Mouse (Mus musculus): ENCODE measurements around the gene Nacc1. TPM values are rescaled to one million over a fixed set of nuclear protein-coding genes. Genes with fewer than 3 reads are reported as not detected.

Gene Nacc1
- polyA plus RNA-seq, 1 experiment from 2014 or later = 14.5 TPM

DNA sequence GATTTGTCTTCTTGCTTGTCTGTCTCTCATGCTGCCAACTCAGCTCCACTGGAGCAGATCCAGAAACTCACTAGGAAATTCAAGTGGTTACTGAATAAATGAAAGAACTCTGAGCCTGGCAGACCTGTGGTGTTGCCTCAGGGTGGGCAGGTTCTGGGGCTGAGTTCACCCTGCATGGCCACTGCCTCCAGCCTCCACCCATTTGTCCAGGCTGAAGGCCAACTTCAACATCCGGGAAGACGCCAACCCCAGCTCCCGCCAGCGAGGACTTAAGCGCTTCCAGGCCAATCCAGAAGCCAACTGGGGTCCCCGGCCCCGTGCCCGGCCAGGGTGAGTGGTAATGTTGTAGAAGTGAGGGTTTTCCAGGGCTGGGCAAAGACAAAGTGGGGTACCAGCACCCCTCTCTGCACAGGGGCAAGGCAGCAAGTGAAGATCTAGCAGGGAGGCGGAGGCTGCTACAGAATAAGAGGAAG lies 11.3 kb upstream of the Nacc1 start:
- Histone ChIP-seq H3K9ac (ENCODE audit: low read length) (no peak overlapping the region), H3K4me2 (ENCODE audit: low read depth, low read length) (no peak overlapping the region), H3K4me3 (replicated peaks; ENCODE audit: low read length) (no peak overlapping the region), H3K27ac (ENCODE audit: low read length) (peak overlapping the region; percentile 38; the same call in 1 of the 2 replicates), H3K36me3 (ENCODE audit: control insufficient read depth, insufficient read depth, low read length) (peaks cover 7% of the 10 kb centered on the region), H3K4me1 (ENCODE audit: control insufficient read depth, insufficient read depth, low read length) (peaks cover 11% of the 10 kb centered on the region; the same call in 1 of the 2 replicates), H3K9me3 (replicated peaks; ENCODE audit: control insufficient read depth, low read length) (no peaks in the 10 kb centered on the region), H3K27me3 (ENCODE audit: control insufficient read depth, insufficient read depth, low read length) (peaks cover 14% of the 10 kb centered on the region)
- no peak for ATAC-seq (ENCODE audit: insufficient read depth, low FRiP score)
- WGBS = 87% methylated on average over 9 of the region's 9 CpGs

- peaks cover 9% of the 10 kb centered on the region for H3K27me3 ChIP-seq (ENCODE audit: control insufficient read depth, insufficient read depth, low read length)
- no peak overlapping the region for H3K4me2 ChIP-seq (ENCODE audit: low read depth, low read length)
- H3K4me3 ChIP-seq (replicated peaks; ENCODE audit: low read length) = no peak overlapping the region
- H3K4me1 ChIP-seq (ENCODE audit: control insufficient read depth, insufficient read depth, low read length) = peaks cover 9% of the 10 kb centered on the region; the same call in 1 of the 2 replicates
- ATAC-seq (ENCODE audit: insufficient read depth, low FRiP score) = no peak
- WGBS = 85% methylated on average over 5 of the region's 5 CpGs
- H3K9ac ChIP-seq (ENCODE audit: low read length) = no peak overlapping the region
- no peak overlapping the region; the same call in 1 of the 2 replicates for H3K27ac ChIP-seq (ENCODE audit: low read length)
- H3K36me3 ChIP-seq (ENCODE audit: control insufficient read depth, insufficient read depth, low read length) = peaks cover 7% of the 10 kb centered on the region
- no peaks in the 10 kb centered on the region for H3K9me3 ChIP-seq (replicated peaks; ENCODE audit: control insufficient read depth, low read length)
These were observed 10.6 kb upstream of the Nacc1 start for GRCm38 (mm10) chr8:84698288-84698687.

- WGBS = 85% methylated on average over 14 of the region's 14 CpGs
- ATAC-seq (ENCODE audit: insufficient read depth, low FRiP score) = no peak
- H3K4me2 ChIP-seq (ENCODE audit: low read depth, low read length) = no peak overlapping the region
- peaks cover under 1% of the 10 kb centered on the region; the same call in 1 of the 2 replicates for H3K27me3 ChIP-seq (ENCODE audit: control insufficient read depth, insufficient read depth, low read length)
- peaks cover 7% of the 10 kb centered on the region for H3K36me3 ChIP-seq (ENCODE audit: control insufficient read depth, insufficient read depth, low read length)
- H3K9me3 ChIP-seq (replicated peaks; ENCODE audit: control insufficient read depth, low read length) = no peaks in the 10 kb centered on the region
- H3K4me3 ChIP-seq (replicated peaks; ENCODE audit: low read length) = no peak overlapping the region
- no peak overlapping the region for H3K27ac ChIP-seq (ENCODE audit: low read length)
- no peak overlapping the region for H3K9ac ChIP-seq (ENCODE audit: low read length)
- H3K4me1 ChIP-seq (ENCODE audit: control insufficient read depth, insufficient read depth, low read length) = peaks cover 7% of the 10 kb centered on the region; the same call in 1 of the 2 replicates
These were observed 9.8 kb upstream of the Nacc1 start for GRCm38 (mm10) chr8:84697166-84698130.

GRCm38 (mm10) chr8:84695140-84695539 lies 7.5 kb upstream of the Nacc1 start:
- no peak overlapping the region for H3K4me3 ChIP-seq (replicated peaks; ENCODE audit: low read length)
- ATAC-seq (ENCODE audit: insufficient read depth, low FRiP score) = no peak
- H3K9ac ChIP-seq (ENCODE audit: low read length) = no peak overlapping the region
- H3K27me3 ChIP-seq (ENCODE audit: control insufficient read depth, insufficient read depth, low read length) = no peaks in the 10 kb centered on the region
- H3K27ac ChIP-seq (ENCODE audit: low read length) = no peak overlapping the region
- WGBS = 90% methylated on average over 6 of the region's 6 CpGs
- H3K4me1 ChIP-seq (ENCODE audit: control insufficient read depth, insufficient read depth, low read length) = peaks cover 7% of the 10 kb centered on the region
- H3K9me3 ChIP-seq (replicated peaks; ENCODE audit: control insufficient read depth, low read length) = no peaks in the 10 kb centered on the region
- no peak overlapping the region for H3K4me2 ChIP-seq (ENCODE audit: low read depth, low read length)
- H3K36me3 ChIP-seq (ENCODE audit: control insufficient read depth, insufficient read depth, low read length) = peaks cover 7% of the 10 kb centered on the region

- Histone ChIP-seq H3K27ac (ENCODE audit: low read length) (no peak overlapping the region), H3K4me2 (ENCODE audit: low read depth, low read length) (no peak overlapping the region), H3K4me1 (ENCODE audit: control insufficient read depth, insufficient read depth, low read length) (peaks cover 15% of the 10 kb centered on the region), H3K9me3 (replicated peaks; ENCODE audit: control insufficient read depth, low read length) (no peaks in the 10 kb centered on the region), H3K27me3 (ENCODE audit: control insufficient read depth, insufficient read depth, low read length) (no peaks in the 10 kb centered on the region), H3K36me3 (ENCODE audit: control insufficient read depth, insufficient read depth, low read length) (peaks cover 7% of the 10 kb centered on the region), H3K9ac (ENCODE audit: low read length) (no peak overlapping the region), H3K4me3 (replicated peaks; ENCODE audit: low read length) (no peak overlapping the region)
- WGBS = 43% methylated on average over 4 of the region's 4 CpGs
- ATAC-seq (ENCODE audit: insufficient read depth, low FRiP score) = no peak
These were observed 5.7 kb upstream of the Nacc1 start for GRCm38 (mm10) chr8:84693332-84693731.

- peak overlapping the region; percentile 88 for H3K4me3 ChIP-seq (replicated peaks; ENCODE audit: low read length)
- WGBS = under 1% methylated on average over 47 of the region's 47 CpGs
These were observed 1.6 kb upstream of the Nacc1 start for GRCm38 (mm10) chr8:84689091-84689915.

GRCm38 (mm10) chr8:84687003-84687704 lies 508 bp downstream of the Nacc1 start:
- peak; percentile 41 for ATAC-seq (ENCODE audit: insufficient read depth, low FRiP score)
- H3K9me3 ChIP-seq (replicated peaks; ENCODE audit: control insufficient read depth, low read length) = no peaks in the 10 kb centered on the region
- WGBS = 1% methylated on average over 57 of the region's 62 CpGs
- H3K36me3 ChIP-seq (ENCODE audit: control insufficient read depth, insufficient read depth, low read length) = no peaks in the 10 kb centered on the region
- H3K4me3 ChIP-seq (replicated peaks; ENCODE audit: low read length) = peak overlapping the region; percentile 100
- H3K9ac ChIP-seq (ENCODE audit: low read length) = peak overlapping the region; percentile 100
- H3K4me1 ChIP-seq (ENCODE audit: control insufficient read depth, insufficient read depth, low read length) = peaks cover 29% of the 10 kb centered on the region
- peak overlapping the region; percentile 82 for H3K4me2 ChIP-seq (ENCODE audit: low read depth, low read length)
- H3K27ac ChIP-seq (ENCODE audit: low read length) = peak overlapping the region; percentile 96
- no peaks in the 10 kb centered on the region for H3K27me3 ChIP-seq (ENCODE audit: control insufficient read depth, insufficient read depth, low read length)

More at GRCm38 (mm10) chr8:84689091-84689915, 1.6 kb upstream of the Nacc1 start:
- no peaks in the 10 kb centered on the region for H3K27me3 ChIP-seq (ENCODE audit: control insufficient read depth, insufficient read depth, low read length)
- H3K4me1 ChIP-seq (ENCODE audit: control insufficient read depth, insufficient read depth, low read length) = peaks cover 29% of the 10 kb centered on the region
- H3K9ac ChIP-seq (ENCODE audit: low read length) = peak overlapping the region; percentile 83
- no peaks in the 10 kb centered on the region for H3K9me3 ChIP-seq (replicated peaks; ENCODE audit: control insufficient read depth, low read length)
- no peaks in the 10 kb centered on the region for H3K36me3 ChIP-seq (ENCODE audit: control insufficient read depth, insufficient read depth, low read length)
- H3K27ac ChIP-seq (ENCODE audit: low read length) = peak overlapping the region; percentile 72
- H3K4me2 ChIP-seq (ENCODE audit: low read depth, low read length) = peak overlapping the region; percentile 96
- peak; percentile 90 for ATAC-seq (ENCODE audit: insufficient read depth, low FRiP score)

DNA sequence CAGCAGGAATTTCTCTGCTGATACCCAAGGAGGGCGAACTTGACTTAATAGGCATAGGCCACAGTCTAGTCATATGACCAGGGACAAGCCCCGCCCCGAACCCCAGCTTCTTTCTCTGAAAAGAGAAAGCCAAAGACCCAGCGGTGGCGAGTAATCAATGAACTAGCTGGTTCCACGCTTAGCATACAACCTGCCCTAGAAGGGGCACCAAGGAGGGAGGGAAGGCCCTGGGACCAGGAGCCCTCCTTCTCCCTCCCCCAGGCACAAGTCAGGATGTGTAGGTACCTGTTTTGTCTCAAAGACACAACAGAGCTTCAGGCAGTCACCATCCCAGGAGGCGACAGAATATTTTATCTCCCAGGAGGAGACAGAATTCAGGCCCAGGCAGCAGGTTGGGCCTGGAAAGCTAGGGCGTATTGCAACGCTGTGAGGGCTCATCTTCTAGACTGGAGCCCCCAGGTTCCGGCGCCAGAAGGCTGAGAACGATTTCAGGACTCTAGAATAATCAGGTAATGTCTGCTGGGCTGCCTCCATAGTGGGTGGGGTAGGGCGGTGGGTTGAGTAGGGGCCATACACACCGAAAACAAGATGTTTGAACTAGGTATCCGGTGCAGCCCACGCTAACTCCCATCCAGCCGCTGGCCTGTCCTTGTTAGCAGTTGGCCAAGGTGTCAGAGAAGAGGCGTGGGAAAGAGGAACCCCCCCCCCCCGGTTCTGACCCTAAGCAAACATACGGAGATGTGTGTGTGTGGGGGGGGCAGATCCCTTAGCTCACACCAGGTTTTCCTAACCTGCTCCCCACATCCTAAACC lies 1.3 kb downstream of the Nacc1 start, which contains the start of gene Trmt1:
Gene Trmt1 (plus strand): TSS at position 117 of the 812 bp plus-strand sequence.
- H3K4me2 ChIP-seq (ENCODE audit: low read depth, low read length) = peak within 1 kb of the TSS; percentile 82
- no peaks in the 10 kb centered on the region for H3K27me3 ChIP-seq (ENCODE audit: control insufficient read depth, insufficient read depth, low read length)
- ATAC-seq (ENCODE audit: insufficient read depth, low FRiP score) = peak; percentile 19; the same call in 1 of the 2 replicates
- no peaks in the 10 kb centered on the region for H3K9me3 ChIP-seq (replicated peaks; ENCODE audit: control insufficient read depth, low read length)
- peak within 1 kb of the TSS; percentile 96 for H3K27ac ChIP-seq (ENCODE audit: low read length)
- H3K4me1 ChIP-seq (ENCODE audit: control insufficient read depth, insufficient read depth, low read length) = peaks cover 29% of the 10 kb centered on the region
- no peaks in the 10 kb centered on the region for H3K36me3 ChIP-seq (ENCODE audit: control insufficient read depth, insufficient read depth, low read length)
- H3K4me3 ChIP-seq (replicated peaks; ENCODE audit: low read length) = peak within 1 kb of the TSS; percentile 100
- WGBS = 10% methylated on average over 20 of the region's 20 CpGs
- H3K9ac ChIP-seq (ENCODE audit: low read length) = peak within 1 kb of the TSS; percentile 100
